Mouse (Mus musculus) limb, embryonic 15.5 days (tissue): ENCODE measurements around the gene Rpl3. TPM values are rescaled to one million over a fixed set of nuclear protein-coding genes. Genes with fewer than 3 reads are reported as not detected.

Experiments
- ATAC-seq: fragments of 200-750 bp; cut with Nextera tagmentation; 2 replicates; pipeline ENCODE4 v1.8.0; 2017; ENCODE audit warnings: low read depth, moderate TSS enrichment; ENCODE audit not compliant: insufficient number of reproducible peaks, low FRiP score, low TSS enrichment
- H3K27ac ChIP-seq: fragments of 300-500 bp; sonication (generic); 2 replicates; pipeline ENCODE4 v1.5.1; 2015; ENCODE audit warnings: moderate library complexity, mild to moderate bottlenecking, inconsistent platforms
- H3K27me3 ChIP-seq: fragments of 300-500 bp; sonication (generic); 2 replicates; pipeline ENCODE4 v1.6.1; 2015; ENCODE audit warnings: inconsistent platforms
- H3K36me3 ChIP-seq: fragments of 300-500 bp; sonication (generic); 2 replicates; pipeline ENCODE4 v1.6.1; 2015; ENCODE audit warnings: inconsistent platforms
- H3K4me1 ChIP-seq: fragments of 300-500 bp; sonication (generic); 2 replicates; pipeline ENCODE4 v1.6.1; 2015; ENCODE audit warnings: inconsistent platforms
- H3K4me2 ChIP-seq: fragments of 300-500 bp; sonication (generic); 2 replicates; pipeline ENCODE4 v1.6.1; 2015; ENCODE audit warnings: mild to moderate bottlenecking, inconsistent platforms
- H3K4me3 ChIP-seq: fragments of 300-500 bp; sonication (generic); 2 replicates; pipeline ENCODE4 v1.5.1; 2015; ENCODE audit warnings: mild to moderate bottlenecking, inconsistent platforms
- H3K9ac ChIP-seq: fragments of 300-500 bp; sonication (generic); 2 replicates; pipeline ENCODE4 v1.6.1; 2015; ENCODE audit warnings: inconsistent platforms
- H3K9me3 ChIP-seq: fragments of 300-500 bp; sonication (generic); 2 replicates; pipeline ENCODE4 v1.6.1; 2016; ENCODE audit warnings: inconsistent platforms
- WGBS: fragments of 180-500 bp; shearing (Covaris S2); methylation state at CpG from one replicate; pipeline ENCODE4 v1.1.7; 2015; 5-methylcytosine and 5-hydroxymethylcytosine counted together
- polyA plus RNA-seq: library from polyadenylated mRNA; unstranded; fragments of >200 nt; fragmentation: Nextera tagmentation; extraction: Ambion mirVana; gene quantifications from 2 replicates; pipeline ENCODE4 v1.2.1, GENCODE M21; 2015

Rpl3 gene
- polyA plus RNA-seq, 1 experiment from 2014 or later, result 1,080 TPM

GRCm38 (mm10) chr15:80111436-80111835 is 19.8 kb upstream of the Rpl3 start:
- no peak for ATAC-seq
- WGBS, result 77% methylated on average over 12 of the region's 12 CpGs
- no peak overlapping the region for H3K9ac ChIP-seq
- no peaks in the 10 kb centered on the region for H3K4me1 ChIP-seq
- no peak overlapping the region for H3K4me3 ChIP-seq
- no peak overlapping the region for H3K27ac ChIP-seq
- H3K36me3 ChIP-seq, result no peaks in the 10 kb centered on the region
- H3K4me2 ChIP-seq, result no peak overlapping the region
- no peaks in the 10 kb centered on the region for H3K9me3 ChIP-seq
- H3K27me3 ChIP-seq, result no peaks in the 10 kb centered on the region

DNA sequence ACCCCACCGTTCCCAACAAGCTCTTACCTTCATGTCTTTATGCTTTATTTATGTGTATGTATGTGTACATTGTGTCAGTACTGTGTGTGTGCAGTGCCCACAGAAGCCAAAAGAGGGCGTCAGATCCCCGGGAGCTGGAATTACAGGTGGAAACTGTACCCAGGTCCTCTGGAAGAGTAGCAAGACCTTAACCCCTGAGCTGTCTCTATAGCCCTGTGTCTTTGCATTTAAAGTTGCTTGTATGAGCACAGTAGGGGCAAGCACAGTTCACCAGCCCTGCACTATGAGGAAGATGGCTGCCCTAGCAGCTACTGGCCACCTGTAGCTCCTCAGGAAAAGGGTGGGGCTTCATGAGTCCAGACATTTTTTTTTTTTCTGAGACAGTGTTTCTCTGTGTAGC is 15.9 kb upstream of the Rpl3 start:
- no peak for ATAC-seq
- WGBS, result 86% methylated on average over 3 of the region's 3 CpGs

GRCm38 (mm10) chr15:80107143-80107542 is 15.5 kb upstream of the Rpl3 start:
- WGBS, result 87% methylated on average over 8 of the region's 8 CpGs
- no peaks in the 10 kb centered on the region for H3K9me3 ChIP-seq
- H3K36me3 ChIP-seq, result no peaks in the 10 kb centered on the region
- no peak overlapping the region for H3K9ac ChIP-seq
- H3K4me1 ChIP-seq, result no peaks in the 10 kb centered on the region
- no peak overlapping the region for H3K27ac ChIP-seq
- no peak overlapping the region for H3K4me3 ChIP-seq
- no peak for ATAC-seq
- no peak overlapping the region for H3K4me2 ChIP-seq
- no peaks in the 10 kb centered on the region for H3K27me3 ChIP-seq

More for the DNA sequence above, 15.9 kb upstream of the Rpl3 start:
- Histone ChIP-seq H3K36me3 (no peaks in the 10 kb centered on the region), H3K4me1 (no peaks in the 10 kb centered on the region), H3K4me2 (no peak overlapping the region), H3K9me3 (no peaks in the 10 kb centered on the region), H3K9ac (no peak overlapping the region), H3K27me3 (no peaks in the 10 kb centered on the region), H3K27ac (no peak overlapping the region), H3K4me3 (no peak overlapping the region)

DNA sequence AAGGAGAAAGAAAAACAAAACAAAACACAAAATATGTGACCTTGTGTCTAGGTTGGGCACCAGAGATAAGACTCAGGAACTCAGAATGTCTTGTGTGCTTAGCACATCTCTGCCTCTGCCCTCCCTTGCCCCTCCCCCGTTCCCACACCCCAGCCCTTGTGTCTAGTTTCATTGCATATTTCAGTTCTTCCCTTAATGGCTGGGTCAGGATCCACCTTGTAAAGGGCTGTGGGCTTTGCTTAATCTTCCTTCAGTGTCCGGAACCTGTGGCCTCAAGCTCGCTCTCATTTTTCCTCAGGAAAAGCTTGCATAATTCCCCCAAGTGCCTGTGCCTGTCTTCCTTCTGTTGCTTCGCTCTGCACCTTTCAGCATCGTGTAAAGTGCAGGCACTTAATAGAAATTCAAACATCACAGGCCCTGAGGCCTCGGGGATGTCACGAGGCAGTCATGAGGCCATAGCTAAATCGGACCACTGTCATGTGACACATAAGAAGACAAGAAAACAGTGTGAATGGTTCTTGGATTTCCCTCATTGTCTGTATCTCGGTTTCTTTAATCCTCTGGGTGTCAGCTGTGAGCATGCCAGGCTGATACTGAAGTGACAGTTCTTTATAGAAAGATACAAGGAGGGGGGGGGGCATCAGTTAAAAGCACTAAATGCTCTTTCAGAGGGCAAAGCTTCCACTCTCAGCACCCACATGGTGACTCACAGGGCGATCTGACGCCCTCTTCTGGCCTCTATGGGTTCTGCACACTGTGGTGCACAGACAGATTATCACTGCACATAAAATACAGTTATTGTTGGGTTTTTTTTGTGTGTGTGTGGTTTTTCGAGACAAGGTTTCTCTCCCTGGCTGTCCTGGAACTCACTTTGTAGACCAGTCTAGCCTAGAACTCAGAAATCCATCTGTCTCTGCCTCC is 14.1 kb upstream of the Rpl3 start:
- 69% methylated on average over 12 of the region's 12 CpGs for WGBS
- no peaks in the 10 kb centered on the region for H3K4me1 ChIP-seq
- H3K36me3 ChIP-seq, result no peaks in the 10 kb centered on the region
- no peak for ATAC-seq
- H3K27ac ChIP-seq, result no peak overlapping the region
- H3K27me3 ChIP-seq, result no peaks in the 10 kb centered on the region
- H3K4me3 ChIP-seq, result no peak overlapping the region
- H3K4me2 ChIP-seq, result no peak overlapping the region
- H3K9ac ChIP-seq, result no peak overlapping the region
- no peaks in the 10 kb centered on the region for H3K9me3 ChIP-seq

DNA sequence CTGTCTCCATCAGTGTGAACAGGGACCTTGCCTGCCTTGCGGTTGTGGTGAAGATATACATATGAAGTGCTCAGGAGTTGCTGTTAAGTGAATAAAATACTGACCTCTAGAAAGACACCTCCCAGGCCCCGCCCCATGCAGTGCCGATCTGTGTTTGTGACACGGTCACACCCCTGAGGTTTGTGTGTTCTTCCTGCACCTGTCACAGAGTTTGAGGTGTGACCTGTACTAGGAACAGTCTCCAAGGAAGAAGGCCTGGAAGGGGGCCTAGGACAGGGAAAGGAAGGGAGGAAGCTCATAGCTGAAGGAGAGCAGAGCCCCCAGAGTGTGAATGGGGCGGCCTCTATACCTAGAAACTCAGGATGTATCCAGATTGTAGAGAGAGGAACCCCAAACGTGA is 10.8 kb upstream of the Rpl3 start:
- no peak overlapping the region for H3K4me2 ChIP-seq
- H3K36me3 ChIP-seq, result no peaks in the 10 kb centered on the region
- no peak for ATAC-seq
- no peaks in the 10 kb centered on the region for H3K9me3 ChIP-seq
- H3K9ac ChIP-seq, result no peak overlapping the region
- H3K27me3 ChIP-seq, result 0 out of 2 replicates have a peak, but pooled peaks cover 12% of the 10 kb centered on the region
- peaks cover 12% of the 10 kb centered on the region for H3K4me1 ChIP-seq
- 81% methylated on average over 6 of the region's 6 CpGs for WGBS
- H3K27ac ChIP-seq, result no peak overlapping the region
- no peak overlapping the region for H3K4me3 ChIP-seq

DNA sequence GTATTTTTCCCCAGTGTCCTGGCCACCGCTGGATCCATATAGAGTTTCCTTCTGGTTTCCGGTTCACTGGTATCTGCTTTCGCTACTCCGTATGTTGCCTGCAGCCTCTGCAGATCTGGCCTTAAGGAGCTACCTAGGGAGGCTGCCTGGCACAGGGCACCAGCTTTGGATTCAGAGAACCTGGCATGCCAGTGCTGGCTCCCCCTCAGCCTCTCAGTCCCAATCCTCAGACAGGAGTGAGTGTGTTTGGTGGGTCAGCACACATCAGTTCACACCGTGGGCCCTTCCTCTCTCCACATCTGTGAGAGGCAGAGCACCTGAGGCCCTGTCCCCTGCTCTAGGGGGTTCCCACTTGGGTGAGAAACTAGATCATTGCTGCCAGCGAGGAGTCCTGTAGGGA is 9.8 kb upstream of the Rpl3 start:
- Histone ChIP-seq H3K9ac (no peak overlapping the region), H3K4me3 (no peak overlapping the region), H3K4me2 (no peak overlapping the region), H3K27me3 (0 out of 2 replicates have a peak, but pooled peaks cover 12% of the 10 kb centered on the region), H3K9me3 (no peaks in the 10 kb centered on the region), H3K4me1 (peaks cover 20% of the 10 kb centered on the region), H3K36me3 (no peaks in the 10 kb centered on the region), H3K27ac (no peak overlapping the region)
- ATAC-seq, result no peak
- 72% methylated on average over 6 of the region's 6 CpGs for WGBS

DNA sequence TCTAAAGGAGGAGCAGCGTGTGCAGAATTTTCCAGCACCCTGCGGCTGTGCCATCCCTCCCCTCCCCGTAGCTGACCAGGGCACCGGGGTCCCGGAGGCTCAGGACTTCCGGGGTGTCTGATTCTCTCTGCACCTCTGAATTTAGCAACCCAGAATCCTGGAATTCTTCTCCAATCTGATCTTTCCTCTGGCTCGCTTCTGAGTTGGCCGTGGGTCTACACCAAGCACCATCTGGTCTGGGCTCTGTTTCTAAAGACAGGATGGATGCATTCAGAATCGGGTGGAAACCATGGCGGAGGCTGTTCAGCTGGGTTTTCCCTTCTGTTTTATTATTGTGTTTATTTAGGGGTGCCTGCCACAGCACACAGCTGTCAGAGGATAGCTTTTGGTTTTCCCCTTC is 9.2 kb upstream of the Rpl3 start:
- Histone ChIP-seq H3K27ac (no peak overlapping the region), H3K4me3 (no peak overlapping the region), H3K27me3 (0 out of 2 replicates have a peak, but pooled peaks cover 12% of the 10 kb centered on the region), H3K36me3 (no peaks in the 10 kb centered on the region), H3K4me2 (no peak overlapping the region), H3K4me1 (peaks cover 20% of the 10 kb centered on the region), H3K9ac (no peak overlapping the region), H3K9me3 (no peaks in the 10 kb centered on the region)
- ATAC-seq, result no peak
- WGBS, result 85% methylated on average over 10 of the region's 10 CpGs

DNA sequence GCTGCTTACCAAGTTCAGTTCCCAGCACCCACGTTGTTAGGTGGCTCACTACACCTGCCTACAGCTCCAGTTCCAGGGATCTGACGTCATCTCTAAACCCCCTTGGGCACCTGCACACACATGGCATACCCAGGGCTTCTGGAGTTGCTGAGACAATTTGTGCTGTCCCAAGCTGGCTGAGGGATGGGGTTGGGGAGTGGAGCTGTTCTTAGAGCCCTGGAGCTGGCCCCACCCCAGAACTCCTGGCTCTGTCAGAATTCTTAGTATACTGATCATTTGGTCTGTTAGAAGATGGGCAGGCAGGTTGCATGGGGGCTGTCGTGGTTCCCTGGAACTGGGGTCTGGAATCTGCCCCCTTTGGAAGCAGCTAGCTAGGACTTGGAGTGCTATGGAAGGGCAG is 8.5 kb upstream of the Rpl3 start:
- Histone ChIP-seq H3K9me3 (no peaks in the 10 kb centered on the region), H3K4me3 (no peak overlapping the region), H3K4me2 (no peak overlapping the region), H3K9ac (no peak overlapping the region), H3K36me3 (no peaks in the 10 kb centered on the region), H3K27ac (no peak overlapping the region), H3K27me3 (0 out of 2 replicates have a peak, but pooled peaks cover 12% of the 10 kb centered on the region), H3K4me1 (peaks cover 20% of the 10 kb centered on the region)
- ATAC-seq, result no peak
- WGBS, result 73% methylated on average over 3 of the region's 3 CpGs

GRCm38 (mm10) chr15:80099477-80099876 is 7.8 kb upstream of the Rpl3 start:
- H3K4me1 ChIP-seq, result peaks cover 20% of the 10 kb centered on the region
- no peak overlapping the region for H3K4me3 ChIP-seq
- H3K9ac ChIP-seq, result no peak overlapping the region
- no peak for ATAC-seq
- 79% methylated on average over 3 of the region's 3 CpGs for WGBS
- no peak overlapping the region for H3K4me2 ChIP-seq
- H3K9me3 ChIP-seq, result no peaks in the 10 kb centered on the region
- no peak overlapping the region for H3K27ac ChIP-seq
- no peaks in the 10 kb centered on the region for H3K36me3 ChIP-seq
- H3K27me3 ChIP-seq, result 0 out of 2 replicates have a peak, but pooled peaks cover 12% of the 10 kb centered on the region

GRCm38 (mm10) chr15:80098809-80099208 is 7.1 kb upstream of the Rpl3 start:
- ATAC-seq, result no peak
- Histone ChIP-seq H3K36me3 (no peaks in the 10 kb centered on the region), H3K9ac (no peak overlapping the region), H3K9me3 (no peaks in the 10 kb centered on the region), H3K4me3 (no peak overlapping the region), H3K27me3 (0 out of 2 replicates have a peak, but pooled peaks cover 17% of the 10 kb centered on the region), H3K27ac (no peak overlapping the region), H3K4me1 (peaks cover 20% of the 10 kb centered on the region), H3K4me2 (no peak overlapping the region)
- WGBS, result 38% methylated on average over 9 of the region's 9 CpGs

DNA sequence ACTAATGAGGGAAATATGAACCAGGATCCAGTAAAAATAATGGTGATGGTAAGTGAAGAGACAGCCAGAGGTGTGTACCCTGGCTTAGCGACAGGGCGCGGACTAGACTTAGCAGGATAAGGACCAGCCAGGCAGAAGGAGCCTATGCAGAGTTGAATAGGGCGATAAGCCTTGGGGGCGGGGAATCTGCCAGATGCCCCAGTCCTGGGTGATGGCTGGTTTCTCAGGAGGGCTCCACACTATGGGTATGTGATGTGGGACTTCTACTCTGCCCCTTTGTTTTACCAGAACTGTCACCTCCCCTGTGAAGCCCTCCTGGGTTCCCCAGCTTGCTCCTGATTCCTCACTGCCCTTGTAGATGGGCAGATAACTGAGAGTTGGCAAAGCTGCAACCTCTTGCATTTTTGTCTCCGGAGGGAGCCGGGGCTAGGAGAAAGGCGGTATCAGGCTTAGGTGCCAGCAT is 6.4 kb upstream of the Rpl3 start:
- no peak overlapping the region for H3K4me2 ChIP-seq
- 36% methylated on average over 8 of the region's 8 CpGs for WGBS
- no peak for ATAC-seq

More for the DNA sequence above, 6.4 kb upstream of the Rpl3 start:
- no peak overlapping the region for H3K27ac ChIP-seq
- H3K9me3 ChIP-seq, result no peaks in the 10 kb centered on the region
- H3K27me3 ChIP-seq, result peaks cover 24% of the 10 kb centered on the region
- H3K9ac ChIP-seq, result no peak overlapping the region
- no peaks in the 10 kb centered on the region for H3K36me3 ChIP-seq
- peaks cover 20% of the 10 kb centered on the region for H3K4me1 ChIP-seq
- H3K4me3 ChIP-seq, result no peak overlapping the region
